Mouse (Mus musculus) right cerebral cortex, adult 2 months (tissue): ENCODE measurements around the gene Kantr.
"Not testable (repeated sequence)": the region's sequence is repeated elsewhere in the genome, so short reads cannot be mapped to it uniquely, and the experiment has no call there.

ENCODE experiments used
- DNase-seq, 2 experiments: peaks; one replicate each; pipeline ENCODE4 v3.0.0; 2021 to 2022; ENCODE audit warnings: low spot score in 2 of 2

Gene Kantr

DNA sequence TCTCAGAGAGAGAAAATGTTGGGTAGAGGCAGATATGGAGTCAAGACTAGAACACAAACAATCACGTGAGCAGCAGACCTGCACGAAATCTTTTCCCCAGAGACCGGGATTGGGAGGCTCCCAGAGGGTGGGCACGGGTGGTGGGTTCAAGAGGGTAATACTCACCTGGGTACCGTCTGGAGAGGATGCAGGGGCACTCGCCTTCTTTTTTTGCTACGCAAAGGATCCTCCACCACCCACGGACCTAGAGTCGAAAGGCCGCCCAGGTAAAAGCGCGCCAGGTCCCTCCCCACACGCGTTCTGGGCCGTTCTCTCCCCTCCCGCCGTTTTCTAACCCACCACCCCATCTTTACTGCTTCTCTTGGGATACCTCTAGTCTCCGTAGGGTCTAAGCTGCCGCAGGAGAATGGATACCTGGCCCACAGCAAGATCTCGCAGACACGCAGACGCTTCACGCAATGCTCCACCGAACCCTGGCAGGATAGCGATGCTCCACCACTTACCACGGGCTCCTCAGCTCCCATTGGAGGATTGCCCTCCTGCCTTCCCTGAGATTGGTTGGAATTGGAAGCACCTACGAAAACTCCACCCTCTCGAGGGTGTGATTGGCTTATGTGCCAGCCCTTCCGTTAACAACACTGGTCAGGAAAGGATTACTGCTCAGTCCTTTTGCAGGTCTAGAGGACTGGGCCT is at the start of gene Kantr:
Gene Kantr, minus strand, starts transcription at position 500 of the 693 bp plus-strand sequence.
- peak; percentile 76 for DNase-seq

- DNase-seq: peak; percentile 48 to 50
Observed at GRCm38 (mm10) chrX:152368397-152369273, 41.3 kb upstream of the Kantr start, which contains the start of gene Gpr173. Gene Gpr173, minus strand, starts transcription at chrX:152368704.

- DNase-seq: no peak
Observed at GRCm38 (mm10) chrX:152368054-152368396, 40.7 kb upstream of the Kantr start.

GRCm38 (mm10) chrX:152366418-152366817 is 39.1 kb upstream of the Kantr start:
- DNase-seq: no peak

DNA sequence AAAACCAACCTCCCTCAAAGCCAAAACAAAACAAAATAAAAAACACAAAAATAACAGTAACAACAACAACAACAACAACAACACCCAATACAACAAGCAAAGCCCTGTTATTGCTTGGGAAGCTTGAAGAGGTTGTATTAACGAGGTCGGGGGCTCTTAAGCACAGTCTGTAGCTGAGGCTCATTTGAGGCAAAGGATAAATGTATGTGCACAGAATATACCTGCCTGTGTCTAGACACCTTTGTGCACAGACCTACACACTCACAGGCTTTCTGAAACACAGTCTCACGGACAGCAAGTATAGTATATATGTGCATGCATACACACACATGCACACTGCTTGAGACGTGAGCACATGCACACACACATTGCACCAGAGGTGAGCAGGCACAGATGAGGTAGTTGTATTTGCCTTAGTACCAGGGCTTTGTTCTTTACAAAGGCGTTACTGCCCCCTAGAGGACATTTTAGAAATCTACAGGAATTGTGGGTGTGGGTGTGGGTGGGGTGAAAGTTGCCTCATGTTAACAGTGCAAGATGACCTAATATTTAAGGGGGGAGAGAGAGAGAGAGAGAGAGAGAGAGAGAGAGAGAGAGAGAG is 25.4 kb upstream of the Kantr start:
- DNase-seq: no peak

GRCm38 (mm10) chrX:152347041-152347440 is 19.7 kb upstream of the Kantr start:
- DNase-seq: no peak

DNA sequence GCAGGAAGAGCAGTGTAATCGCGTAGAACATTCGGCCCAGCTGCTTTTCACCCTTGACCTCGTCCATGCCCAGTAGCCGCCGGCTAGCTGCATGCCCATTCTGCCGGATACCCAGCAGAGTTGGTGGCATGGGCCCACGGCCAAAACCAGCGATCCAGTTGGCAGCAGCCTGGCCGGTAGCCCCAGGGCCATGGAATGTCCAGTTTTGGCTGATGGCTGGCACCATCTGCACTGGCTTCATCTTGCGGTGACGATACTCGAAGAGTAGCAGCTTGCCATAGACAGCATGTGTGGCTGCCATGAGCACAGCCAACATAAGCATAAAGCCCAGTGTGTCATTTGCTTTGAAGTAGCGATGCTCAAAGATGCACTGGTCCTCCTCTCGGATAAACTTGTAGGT is 19.3 kb upstream of the Kantr start:
- no peak for DNase-seq

- DNase-seq: no peak
Observed at GRCm38 (mm10) chrX:152342903-152343302, 15.6 kb upstream of the Kantr start.

- peak; percentile 90 to 91 for DNase-seq
Observed at GRCm38 (mm10) chrX:152342358-152342901, 15.1 kb upstream of the Kantr start, which contains the start of gene Tspyl2. Gene Tspyl2, minus strand, starts transcription at chrX:152342425.

DNA sequence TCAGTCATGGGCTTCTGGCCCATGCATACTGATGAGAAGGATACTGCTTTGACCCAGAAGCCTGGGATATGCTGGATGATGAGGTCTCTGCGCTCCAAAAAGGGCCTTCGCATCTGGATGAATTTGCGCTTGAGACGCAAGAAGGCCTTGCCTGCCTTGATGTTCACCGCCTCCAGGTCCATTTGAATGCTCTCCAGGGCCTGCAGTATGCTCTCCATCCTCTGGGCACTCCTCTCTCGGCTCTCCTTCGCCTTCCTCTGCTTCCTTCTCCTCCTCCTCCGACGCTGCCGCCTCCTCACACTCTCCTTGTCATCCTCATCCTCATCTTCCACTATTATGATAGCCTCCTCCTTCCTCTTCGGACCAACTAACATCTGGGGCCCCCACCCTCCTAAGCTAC is 14.2 kb upstream of the Kantr start:
- DNase-seq: peak in 1 of 2 experiments; percentile 20

DNA sequence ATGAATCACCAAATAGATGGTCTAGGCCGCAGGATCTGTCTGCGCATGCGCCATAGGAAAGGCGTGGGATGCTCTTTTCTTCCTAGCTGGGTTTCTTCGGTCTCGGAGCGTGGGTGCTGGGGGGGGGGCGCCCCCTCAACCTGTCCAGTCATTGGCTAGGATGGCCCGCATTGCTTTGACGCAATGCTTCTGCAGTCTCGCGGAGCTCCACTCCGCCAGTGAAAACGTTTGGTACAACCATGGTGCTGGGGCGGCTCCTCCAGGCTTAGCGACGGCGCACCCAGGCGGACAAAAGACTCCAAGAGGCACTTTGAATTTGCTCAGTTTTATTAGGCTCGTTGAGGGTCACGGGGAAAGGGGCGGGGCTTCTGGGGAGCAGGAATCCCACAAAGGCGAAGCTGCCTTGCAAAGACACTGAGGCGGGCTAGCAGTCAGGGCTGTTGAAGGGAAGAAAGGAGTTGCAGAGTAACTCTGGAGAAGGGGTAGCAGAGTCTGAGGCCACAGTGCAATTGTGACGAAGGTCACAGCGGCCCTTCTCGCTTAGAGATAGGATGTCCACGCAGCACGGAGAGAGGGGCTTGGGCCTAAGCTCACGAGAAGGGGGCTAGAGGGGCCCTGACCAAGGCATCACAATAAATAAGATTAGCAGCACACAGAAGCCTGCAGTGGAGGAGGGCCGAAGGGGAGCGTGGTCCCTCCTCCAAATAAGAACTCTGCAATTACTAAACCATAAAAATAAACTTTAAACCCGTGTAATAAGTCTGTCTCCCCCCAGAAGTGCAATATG is 9.4 kb upstream of the Kantr start:
- DNase-seq: peak; percentile 87 to 89

- DNase-seq: not testable (repeated sequence)
Observed at GRCm38 (mm10) chrX:152336123-152336522, 8.8 kb upstream of the Kantr start.

GRCm38 (mm10) chrX:152329400-152329799 is 2.1 kb upstream of the Kantr start:
- not testable (repeated sequence) for DNase-seq

- no peak for DNase-seq
Observed at GRCm38 (mm10) chrX:152327689-152328052, 376 bp upstream of the Kantr start.

DNA sequence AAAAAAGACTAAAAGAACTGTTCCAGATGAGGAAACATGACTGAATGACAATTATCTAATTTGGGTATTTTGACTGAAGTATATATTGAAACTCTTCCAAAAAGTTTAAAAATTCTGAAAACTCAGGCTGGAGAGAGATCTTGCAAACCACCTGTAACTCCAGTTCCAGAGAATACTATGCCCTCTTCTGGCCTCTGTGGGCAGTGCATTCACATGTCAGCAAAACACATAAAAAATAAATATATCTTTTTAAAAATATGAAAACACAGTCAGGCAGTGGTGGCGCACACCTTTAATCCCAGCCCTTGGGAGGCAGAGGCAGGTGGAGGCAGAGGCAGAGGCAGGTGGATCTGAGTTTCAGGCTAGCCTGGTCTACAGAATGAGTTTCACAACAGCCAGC is 3.7 kb downstream of the Kantr start:
- no peak for DNase-seq

GRCm38 (mm10) chrX:152322776-152323175 is 4.5 kb downstream of the Kantr start:
- DNase-seq: no peak

DNA sequence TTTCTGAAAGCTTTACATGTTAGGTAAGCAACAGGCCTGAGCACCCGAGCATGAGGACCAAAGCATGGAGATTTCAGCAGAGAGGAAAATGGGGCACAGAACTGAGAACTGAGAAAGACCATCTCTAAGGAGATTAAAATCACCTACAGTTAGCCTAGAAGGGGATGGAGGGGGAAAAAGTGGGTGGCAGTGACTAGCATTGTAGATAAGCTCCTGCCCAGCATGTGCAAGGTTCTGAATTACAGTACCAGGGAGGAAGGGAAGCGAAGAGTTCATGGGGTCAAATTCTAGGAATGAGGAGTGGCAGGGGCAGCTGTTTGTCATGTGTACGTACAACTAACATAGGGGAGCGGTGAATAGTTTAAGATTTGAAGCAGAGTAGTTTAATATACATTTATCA is 6.8 kb downstream of the Kantr start:
- no peak for DNase-seq

DNA sequence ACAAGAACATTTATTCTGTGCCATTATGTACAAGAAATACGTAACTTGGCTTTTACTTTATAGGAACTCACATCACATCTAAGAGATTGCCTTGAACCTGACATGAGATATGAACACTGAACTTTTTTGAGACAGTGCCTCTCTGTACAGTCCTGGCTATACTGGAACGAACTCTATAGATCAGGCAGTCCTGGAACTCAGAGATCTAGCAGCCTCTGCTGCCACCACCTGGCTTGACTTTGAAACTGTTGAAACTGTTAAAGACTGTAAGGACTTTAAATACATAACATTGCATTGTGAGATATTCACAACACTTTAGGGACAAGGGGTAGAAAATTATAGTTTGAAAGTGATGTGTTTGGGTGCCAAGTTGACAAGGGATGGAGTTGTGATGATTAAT is 19.4 kb downstream of the Kantr start:
- DNase-seq: peak; percentile 11 to 47

DNA sequence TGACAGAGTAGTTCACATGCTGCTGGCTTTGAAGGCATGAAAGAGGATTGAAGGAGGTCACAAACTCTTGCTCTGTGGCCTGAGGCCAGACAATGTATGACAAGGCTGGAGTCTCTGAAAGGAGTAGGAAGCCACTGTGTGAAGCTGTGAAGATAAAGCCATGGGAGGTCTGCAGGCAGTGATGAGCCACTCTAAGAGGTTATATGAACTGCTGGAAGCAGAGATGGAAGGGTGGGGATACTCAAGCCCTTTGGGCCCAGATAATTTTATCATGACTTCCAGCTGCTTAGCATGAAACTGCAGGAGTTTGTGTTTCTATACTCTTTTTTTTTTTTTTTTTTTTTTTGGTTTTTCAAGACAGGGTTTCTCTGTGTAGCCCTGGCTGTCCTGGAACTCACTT is 19.9 kb downstream of the Kantr start:
- DNase-seq: no peak

- DNase-seq: no peak
Observed at GRCm38 (mm10) chrX:152306224-152306623, 21.1 kb downstream of the Kantr start.

DNA sequence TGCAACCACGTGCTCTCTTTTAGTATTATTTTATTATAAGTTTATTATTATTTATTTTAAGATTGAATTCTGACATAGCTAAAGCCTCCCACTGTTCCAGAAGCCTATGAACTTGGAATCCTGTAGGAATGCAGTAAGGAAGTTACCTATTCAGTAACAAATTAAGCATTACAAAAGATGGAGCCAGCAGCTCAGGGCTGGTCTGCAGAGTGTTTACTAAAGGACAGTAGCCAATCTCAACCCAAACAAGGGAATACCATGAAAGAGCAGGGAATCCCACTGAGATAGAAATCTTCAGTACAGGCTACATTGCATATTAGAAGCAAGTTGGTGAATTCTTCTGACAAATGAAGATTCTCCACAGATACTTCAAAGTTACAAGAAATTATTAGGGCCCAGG is 40.3 kb downstream of the Kantr start:
- not testable (repeated sequence) for DNase-seq
